Mouse (Mus musculus): ENCODE measurements around the gene Wdr24.

GRCm38 (mm10) chr17:25817662-25818061 lies 5.8 kb upstream of the Wdr24 start:
- no peak for TF ChIP-seq GATA1 (IDR thresholded peaks at IDR 0.05; ENCODE audit: low read length)
- TF ChIP-seq TAL1 (IDR thresholded peaks at IDR 0.05; ENCODE audit: low read length): no peak
